15 mouse cellular contexts compared by ENCODE assay signal in genomic region chr5:119663241-119663640, GRCm38 (mm10). TPM values are rescaled to one million over a fixed set of nuclear protein-coding genes. Genes with fewer than 3 reads are reported as not detected.
DNase-seq lines count a peak whose midpoint lies in the region; ATAC-seq lines count a peak whose summit lies in the region.
"Had no signal": no experiment of that assay in that cellular context is flagged by ENCODE, and none has a peak within 500 bp of the region (broad histone marks: within the 10 kb centered on the region; RNA-seq: fewer than 3 reads in every experiment).

No protein-coding gene starts in this region.

- no peak for ATAC-seq in intestine, embryonic 15.5 days
- no peak for ATAC-seq in intestine, embryonic 16.5 days
- no peak for ATAC-seq in limb, embryonic 11.5 days (ENCODE audit: insufficient number of reproducible peaks, low FRiP score, low TSS enrichment, low read depth)
- ATAC-seq: inflammation-experienced regulatory T-cells, adult 6 months had no signal

- peak; percentile 26 for DNase-seq in urinary bladder, postnatal 25 days (ENCODE audit: low spot score)
- no peak for DNase-seq in urinary bladder, postnatal 10 days (ENCODE audit: low spot score)
- peak; percentile 59 for DNase-seq in limb, embryonic 11.5 days (ENCODE audit: low spot score)
- DNase-seq in thymus, postnatal 25 days: no peak
- no peak for DNase-seq in spleen, postnatal 10 days (ENCODE audit: low spot score in 2 of 2)
- DNase-seq: cerebellum, postnatal 14 days; gastrocnemius, postnatal 25 days; heart, postnatal 36 days; lung, postnatal 4 days; right cerebral cortex, postnatal 14 days; thymus, postnatal 14 days had no signal

- no peaks in the 10 kb centered on the region for H3K9me3 ChIP-seq in intestine, embryonic 15.5 days
- no peaks in the 10 kb centered on the region for H3K9me3 ChIP-seq in intestine, embryonic 16.5 days (ENCODE audit: control insufficient read depth, low read length)
- H3K9me3 ChIP-seq in limb, embryonic 11.5 days (ENCODE audit: control insufficient read depth, low read length): no peaks in the 10 kb centered on the region

- 0 out of 2 replicates have a peak overlapping the region, but pooled peaks have one; percentile 17 for H3K4me2 ChIP-seq in intestine, embryonic 15.5 days (replicated peaks)
- H3K4me2 ChIP-seq in intestine, embryonic 16.5 days (ENCODE audit: low read depth, low read length): no peak overlapping the region
- H3K4me2 ChIP-seq in limb, embryonic 11.5 days (ENCODE audit: low read depth, severe bottlenecking): peak overlapping the region; percentile 24

- peaks cover 72% of the 10 kb centered on the region for H3K27me3 ChIP-seq in intestine, embryonic 15.5 days (replicated peaks)
- peaks cover 58% of the 10 kb centered on the region for H3K27me3 ChIP-seq in intestine, embryonic 16.5 days (replicated peaks; ENCODE audit: control insufficient read depth, insufficient read depth, low read length)
- peaks cover 88% of the 10 kb centered on the region for H3K27me3 ChIP-seq in limb, embryonic 11.5 days (ENCODE audit: control insufficient read depth, insufficient read depth, low read length)

- no peak overlapping the region for H3K9ac ChIP-seq in intestine, embryonic 15.5 days
- no peak overlapping the region for H3K9ac ChIP-seq in intestine, embryonic 16.5 days (ENCODE audit: low read depth, low read length)
- no peak overlapping the region for H3K9ac ChIP-seq in limb, embryonic 11.5 days (ENCODE audit: low read length)

- WGBS in intestine, embryonic 15.5 days: 15% methylated on average over 15 of the region's 15 CpGs
- WGBS in intestine, embryonic 16.5 days: 21% methylated on average over 15 of the region's 15 CpGs
- WGBS in limb, embryonic 11.5 days: 2% methylated on average over 15 of the region's 15 CpGs

- H3K36me3 ChIP-seq in intestine, embryonic 15.5 days: no peaks in the 10 kb centered on the region
- no peaks in the 10 kb centered on the region for H3K36me3 ChIP-seq in intestine, embryonic 16.5 days (ENCODE audit: control insufficient read depth, insufficient read depth, low read length)
- H3K36me3 ChIP-seq in limb, embryonic 11.5 days (ENCODE audit: control insufficient read depth, insufficient read depth, low read length): no peaks in the 10 kb centered on the region

- H3K27ac ChIP-seq in intestine, embryonic 15.5 days: no peak overlapping the region
- no peak overlapping the region for H3K27ac ChIP-seq in intestine, embryonic 16.5 days (ENCODE audit: low read length)
- H3K27ac ChIP-seq in limb, embryonic 11.5 days (replicated peaks; ENCODE audit: low read depth, low read length): no peak overlapping the region
- H3K27ac ChIP-seq: layer of hippocampus, adult 2 months had no signal

- peaks cover 6% of the 10 kb centered on the region for H3K4me1 ChIP-seq in intestine, embryonic 15.5 days (replicated peaks)
- H3K4me1 ChIP-seq in intestine, embryonic 16.5 days (ENCODE audit: control insufficient read depth, insufficient read depth, low read length): peaks cover 7% of the 10 kb centered on the region; the same call in 1 of the 2 replicates
- H3K4me1 ChIP-seq in limb, embryonic 11.5 days (ENCODE audit: control insufficient read depth, insufficient read depth, low read length): peaks cover 11% of the 10 kb centered on the region

- H3K4me3 ChIP-seq in intestine, embryonic 15.5 days (replicated peaks): 0 out of 2 replicates have a peak overlapping the region, but pooled peaks have one; percentile 1
- H3K4me3 ChIP-seq in intestine, embryonic 16.5 days (ENCODE audit: low read length): no peak overlapping the region
- no peak overlapping the region for H3K4me3 ChIP-seq in limb, embryonic 11.5 days (ENCODE audit: low read depth, low read length)
- H3K4me3 ChIP-seq: layer of hippocampus, adult 2 months had no signal

RNA-seq across cellular contexts. Expression of gene Tbx3, which starts 7.2 kb away (rescaled TPM):
- 38.6 and 44.9 TPM in 2 replicates for polyA plus RNA-seq in intestine, embryonic 15.5 days (2015; fragmentation: Nextera tagmentation; extraction: Ambion mirVana)
- 37.5 and 44.6 TPM in 2 replicates for polyA plus RNA-seq in intestine, embryonic 16.5 days (2015; fragmentation: Nextera tagmentation; extraction: Ambion mirVana)
- 42.6 and 52.2 TPM in 2 replicates for polyA plus RNA-seq in limb, embryonic 11.5 days (2014; fragmentation: Nextera tagmentation; extraction: Ambion mirVana)

Comparison
In these comparisons a context has a peak if more than half of its experiments do, and no peak if none do; other contexts are left out.
1. DNase-seq: peak in urinary bladder, postnatal 25 days (single experiment) and limb, embryonic 11.5 days (single experiment); none in urinary bladder, postnatal 10 days (single experiment), thymus, postnatal 25 days (single experiment) and spleen, postnatal 10 days (0 of 2).